Mouse (Mus musculus) frontal cortex, adult (tissue): ENCODE results near the gene Tle2.

Experiments
- ATAC-seq: cut with Nextera tagmentation; 2 replicates; pipeline ENCODE4 v1.9.2; 2017; ENCODE audit warnings: mild to moderate bottlenecking, moderate library complexity, mixed read lengths; ENCODE audit not compliant: low TSS enrichment

The Tle2 gene

DNA sequence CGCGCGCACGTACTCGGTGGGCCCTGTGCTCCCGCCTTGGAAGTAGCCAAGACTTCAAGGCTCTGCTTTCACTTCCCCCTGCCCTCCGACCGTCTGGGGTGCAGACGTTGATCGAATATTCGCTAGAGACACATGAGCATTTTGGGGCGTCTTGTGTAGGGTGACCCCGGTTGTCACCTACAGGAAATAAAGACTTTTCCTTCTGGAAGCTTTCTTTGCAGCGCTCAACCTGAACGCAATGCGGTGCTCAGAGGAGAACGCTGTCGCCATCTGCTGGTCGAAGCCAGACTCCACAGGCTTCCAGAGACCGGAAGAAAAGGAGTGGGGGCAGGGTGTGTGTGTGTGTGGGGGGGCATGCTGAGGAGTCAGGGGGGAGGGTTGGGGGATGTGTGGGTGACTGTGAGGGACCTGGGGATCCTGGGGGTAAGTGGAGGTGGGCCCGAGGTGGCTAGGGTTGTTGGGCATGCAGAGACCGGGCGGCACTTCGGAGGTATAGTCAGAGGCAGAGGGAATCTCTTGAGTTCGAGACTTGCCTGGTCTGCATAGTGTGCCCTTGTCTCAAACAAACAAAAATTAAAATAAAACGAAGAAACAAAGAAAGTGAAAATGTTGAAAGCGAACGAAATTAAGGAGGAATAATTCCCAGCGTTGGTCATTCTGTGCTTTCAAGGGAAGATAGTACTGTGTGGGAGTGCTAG, 30.8 kb downstream of the Tle2 start:
- ATAC-seq, result peak; percentile 27

DNA sequence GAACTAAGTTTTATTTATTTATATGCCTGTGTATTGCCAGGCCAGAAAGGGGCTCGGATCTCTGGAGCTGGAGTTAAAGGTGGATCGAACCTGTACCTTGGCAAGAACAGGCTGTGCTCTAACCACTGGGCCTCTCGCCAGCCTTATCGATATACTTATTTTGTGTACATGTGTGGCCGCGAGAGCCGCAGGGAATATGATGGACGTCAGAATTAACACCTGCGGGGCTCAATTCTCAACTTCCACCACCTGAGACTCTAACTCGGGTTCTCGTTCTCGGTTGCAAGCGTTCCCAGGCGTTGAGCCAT, 31.3 kb downstream of the Tle2 start:
- no peak for ATAC-seq

GRCm38 (mm10) chr10:81605974-81606751, 31.8 kb downstream of the Tle2 start, which contains the start of gene BC025920:
Gene BC025920, plus strand, starts transcription at chr10:81606270.
- ATAC-seq, result peak; percentile 87

DNA sequence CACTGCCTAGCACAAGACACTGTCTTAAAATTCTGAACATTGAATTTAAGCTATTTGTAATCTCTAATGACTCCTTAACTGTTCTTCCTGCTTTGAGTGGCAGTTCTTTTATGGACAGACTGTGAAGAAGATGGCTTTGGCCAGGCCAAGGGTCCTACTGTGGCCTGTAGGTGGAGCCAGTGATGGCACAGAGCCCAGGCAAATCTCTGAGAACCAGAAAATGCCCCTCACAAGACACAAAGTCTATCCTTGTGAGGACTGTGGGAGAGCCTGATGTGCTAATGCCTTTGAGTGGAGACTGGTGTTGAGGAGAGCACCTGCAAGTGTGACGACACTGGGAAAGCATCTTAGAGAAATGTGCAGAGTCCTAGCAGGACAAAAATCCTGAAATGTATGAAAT, 33.9 kb downstream of the Tle2 start:
- ATAC-seq, result no peak

- no peak for ATAC-seq
These were observed 38.4 kb downstream of the Tle2 start for GRCm38 (mm10) chr10:81612779-81613178.

- no peak for ATAC-seq
These were observed 41.1 kb downstream of the Tle2 start for GRCm38 (mm10) chr10:81615486-81615885.

- ATAC-seq, result no peak
These were observed 45.6 kb downstream of the Tle2 start for GRCm38 (mm10) chr10:81619976-81620375.

DNA sequence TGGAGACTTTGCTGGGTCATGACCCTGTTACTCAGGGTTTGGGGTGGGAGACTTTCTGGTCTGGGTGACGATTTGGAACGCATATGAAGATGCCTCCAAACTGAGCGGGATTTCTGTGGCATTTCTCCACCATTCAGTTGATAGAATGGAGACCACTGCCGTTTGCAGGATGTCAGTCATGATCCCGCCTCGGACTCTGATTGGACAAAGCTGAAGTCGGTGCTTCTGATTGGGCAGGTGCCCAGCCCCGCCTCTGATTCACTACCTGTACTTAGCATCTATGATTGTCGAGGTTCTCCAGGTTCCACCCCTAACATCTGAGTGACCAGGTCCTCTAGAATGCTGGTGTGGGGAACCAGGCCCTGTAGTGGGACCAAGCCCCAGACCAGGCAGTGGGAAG, 46.4 kb downstream of the Tle2 start:
- no peak for ATAC-seq

DNA sequence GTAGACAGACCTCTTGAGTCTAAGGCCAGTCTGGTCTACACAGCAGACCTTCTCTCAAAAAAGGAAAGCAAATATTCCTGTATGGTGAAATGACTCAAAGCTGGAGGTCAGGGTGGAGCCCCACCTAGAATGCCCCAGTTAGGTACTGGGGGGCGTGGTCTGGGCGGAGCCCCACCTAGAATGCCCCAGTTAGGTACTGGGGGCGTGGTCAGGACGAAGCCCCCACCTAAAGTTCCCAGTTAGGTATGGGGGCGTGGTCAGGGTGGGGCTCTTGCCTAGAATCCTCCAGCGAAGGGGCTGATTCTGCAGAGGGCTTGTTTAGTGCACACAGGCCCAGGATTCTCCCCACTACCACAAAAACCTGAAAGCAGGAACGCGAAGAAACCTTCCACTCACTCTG, 49.1 kb downstream of the Tle2 start:
- no peak for ATAC-seq

DNA sequence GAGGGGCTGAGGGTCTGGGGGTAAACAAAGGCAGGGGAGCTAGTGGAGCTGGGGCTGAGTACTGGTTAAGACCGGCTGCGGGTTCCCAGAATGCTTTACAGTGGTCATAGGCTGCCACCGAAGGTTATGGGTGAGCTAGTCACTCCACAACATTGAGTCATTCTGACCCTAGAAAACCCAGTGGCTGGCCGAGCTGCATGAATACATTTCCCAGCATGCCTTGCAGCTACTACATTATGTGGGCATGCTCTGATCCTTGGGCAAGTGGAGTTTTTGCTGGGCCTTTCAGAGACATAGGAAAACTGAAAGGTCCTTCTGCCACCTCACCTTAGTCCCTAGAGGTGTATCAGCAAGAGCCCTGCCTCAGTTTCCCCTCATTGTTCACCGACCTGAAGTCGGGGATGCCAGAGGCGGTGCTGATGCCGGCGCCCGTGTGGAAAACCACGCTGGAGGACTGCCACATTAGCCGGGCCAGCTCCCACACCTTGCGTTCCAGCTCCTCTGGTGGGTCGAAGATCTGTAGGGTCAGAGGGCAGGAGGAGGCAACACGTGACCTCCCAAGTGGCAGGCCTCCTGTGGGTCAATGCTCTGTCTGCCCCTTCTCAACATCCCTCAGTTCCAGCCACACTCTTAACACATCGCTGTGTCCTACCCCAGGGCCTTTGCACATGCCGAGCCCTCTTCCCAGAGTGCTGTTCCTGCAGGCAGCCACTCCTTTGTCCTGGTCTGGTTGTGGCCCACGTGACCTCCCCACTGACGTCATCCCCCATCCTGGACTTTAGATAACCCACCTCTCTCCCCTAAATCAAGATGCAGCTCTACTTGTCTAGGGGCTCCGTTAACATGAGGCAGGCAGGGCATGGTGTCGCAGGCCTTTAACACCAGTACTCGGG, 52.0 kb downstream of the Tle2 start:
- ATAC-seq, result no peak

DNA sequence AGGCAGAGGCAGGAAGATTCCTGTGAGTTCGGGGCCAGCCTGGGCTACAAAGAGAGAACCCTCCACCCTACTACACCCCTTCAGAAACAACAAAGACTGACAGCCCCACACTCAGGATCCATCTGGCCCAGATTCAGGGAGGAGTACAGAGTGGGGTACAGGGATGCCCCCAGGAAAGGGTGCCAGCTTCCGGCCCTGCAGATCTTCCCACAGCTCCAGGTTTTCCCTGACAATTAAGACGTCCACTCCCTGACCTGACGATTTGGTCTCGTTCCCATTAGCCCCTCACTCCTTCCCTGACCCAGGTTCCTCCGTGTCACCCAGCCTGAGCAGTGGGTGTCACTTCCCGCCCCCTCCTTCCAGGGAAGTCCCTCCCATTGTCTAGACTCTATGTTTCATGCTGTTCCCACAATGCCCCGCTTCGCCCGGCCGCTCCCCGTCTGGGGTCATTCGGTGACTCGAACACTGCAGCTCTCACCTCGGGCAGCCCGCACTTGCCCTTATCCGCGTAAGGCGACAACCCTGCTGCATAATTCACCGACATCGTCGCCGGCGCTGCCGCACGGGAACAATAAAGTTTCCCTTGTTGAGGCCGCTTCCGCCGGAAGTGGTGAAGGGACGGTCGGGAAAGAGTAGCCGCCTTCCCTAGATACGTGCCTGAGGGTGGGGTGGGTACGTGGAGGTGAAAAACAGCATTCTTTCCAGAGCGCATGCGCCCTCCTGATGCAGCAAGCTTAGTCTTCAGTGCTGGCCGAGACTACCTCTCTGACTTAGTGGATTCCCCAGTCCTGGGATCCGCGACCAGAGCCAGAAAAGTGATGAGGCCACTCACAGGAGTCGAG, 52.9 kb downstream of the Tle2 start, which contains the start of gene Sirt6:
TSS of gene Sirt6 (minus strand) at position 804 of the 842 bp plus-strand sequence.
- peak; percentile 94 for ATAC-seq

DNA sequence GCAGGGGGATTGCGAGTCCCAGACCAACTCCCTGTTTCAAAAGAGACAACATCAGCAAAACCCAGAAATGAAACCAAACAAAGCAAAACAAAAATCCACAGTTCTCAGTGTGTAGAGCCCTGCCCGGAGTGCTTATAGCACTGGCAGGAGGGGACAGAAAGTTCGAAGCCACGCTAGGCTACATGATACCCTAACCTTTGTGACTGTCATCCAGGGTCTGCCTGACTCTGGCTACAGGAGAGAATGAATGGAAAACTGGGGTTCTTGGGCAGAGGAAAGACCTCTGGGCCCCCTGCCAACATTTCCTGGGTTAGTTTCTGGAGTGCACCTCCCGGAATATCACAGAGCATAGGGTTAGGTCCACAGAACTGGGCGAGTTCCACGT, 53.5 kb downstream of the Tle2 start:
- peak; percentile 34 for ATAC-seq

GRCm38 (mm10) chr10:81628390-81628789, 54.0 kb downstream of the Tle2 start, which contains the start of gene Ankrd24:
Gene Ankrd24, plus strand, starts transcription at chr10:81628540.
- ATAC-seq, result no peak

DNA sequence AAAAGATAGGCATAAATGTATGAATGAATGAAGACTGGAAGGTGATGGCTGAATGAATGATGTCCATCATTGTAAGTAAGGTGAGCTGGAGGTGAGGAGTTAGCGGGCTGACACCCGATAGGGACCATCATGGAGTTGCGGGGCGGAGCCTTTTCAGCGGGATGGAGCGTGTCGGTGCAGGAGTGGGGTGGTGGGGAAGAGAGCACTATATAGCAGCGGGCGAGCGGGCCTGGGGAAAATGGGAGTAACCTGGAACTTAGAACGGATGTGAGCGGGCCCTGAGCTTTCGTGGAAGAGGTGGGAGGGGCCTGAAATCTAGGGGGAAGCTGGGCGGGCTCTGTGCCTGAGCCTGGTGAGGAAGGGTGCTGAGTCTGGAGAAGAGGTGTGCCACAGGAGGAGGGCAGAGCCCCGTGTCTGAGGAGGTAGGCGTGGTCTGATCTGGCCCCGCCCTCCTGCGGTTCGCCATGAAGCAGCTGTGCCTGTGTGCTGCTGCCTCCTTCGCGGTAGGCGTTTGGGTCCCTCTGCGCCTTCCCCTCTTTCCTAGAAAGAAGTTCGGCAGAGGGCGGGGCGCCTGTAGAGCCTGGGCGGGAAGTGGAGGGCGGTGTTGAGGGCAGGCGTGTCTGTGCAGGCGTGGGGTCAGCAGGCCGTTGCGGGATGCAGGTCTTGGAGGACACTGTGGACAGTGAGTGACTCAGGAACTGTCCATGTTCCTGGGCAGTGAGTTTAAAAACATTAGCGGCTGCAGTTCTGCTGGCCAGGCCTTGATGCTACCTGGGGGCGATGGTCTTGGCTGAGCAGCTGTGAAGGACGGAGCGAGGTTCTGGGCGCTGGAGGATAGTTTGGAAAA, 59.1 kb downstream of the Tle2 start:
- ATAC-seq, result peak; percentile 91

- no peak for ATAC-seq
These were observed 62.0 kb downstream of the Tle2 start for GRCm38 (mm10) chr10:81636338-81636737.

- ATAC-seq, result no peak
These were observed 63.7 kb downstream of the Tle2 start for GRCm38 (mm10) chr10:81638101-81638500.
